Mouse (Mus musculus): Measurements from ENCODE around the gene Pwwp2b. TPM values are rescaled to one million over a fixed set of nuclear protein-coding genes. Genes with fewer than 3 reads are reported as not detected.

The Pwwp2b gene
- polyA plus RNA-seq, 1 experiment, result 4.5 TPM

- TF ChIP-seq CTCF (IDR thresholded peaks at IDR 0.05; ENCODE audit: borderline replicate concordance, extremely low read depth, insufficient read depth, insufficient read length) (no peak), POLR2A (IDR thresholded peaks at IDR 0.05; ENCODE audit: borderline replicate concordance, extremely low read depth, insufficient read depth, insufficient read length, poor library complexity, severe bottlenecking) (no peak)
- no peak for DNase-seq (ENCODE audit: low read depth)
Observed at GRCm38 (mm10) chr7:139215516-139215915, 32.8 kb upstream of the Pwwp2b start.

- TF ChIP-seq POLR2A (IDR thresholded peaks at IDR 0.05; ENCODE audit: borderline replicate concordance, extremely low read depth, insufficient read depth, insufficient read length, poor library complexity, severe bottlenecking), result no peak
- TF ChIP-seq CTCF (IDR thresholded peaks at IDR 0.05; ENCODE audit: borderline replicate concordance, extremely low read depth, insufficient read depth, insufficient read length), result no peak
- no peak for DNase-seq (ENCODE audit: low read depth)
Observed at GRCm38 (mm10) chr7:139215946-139216345, 32.3 kb upstream of the Pwwp2b start.

- no peak for DNase-seq (ENCODE audit: low read depth)
- TF ChIP-seq CTCF (IDR thresholded peaks at IDR 0.05; ENCODE audit: borderline replicate concordance, extremely low read depth, insufficient read depth, insufficient read length) (no peak), POLR2A (IDR thresholded peaks at IDR 0.05; ENCODE audit: borderline replicate concordance, extremely low read depth, insufficient read depth, insufficient read length, poor library complexity, severe bottlenecking) (no peak)
Observed at GRCm38 (mm10) chr7:139216464-139216863, 31.8 kb upstream of the Pwwp2b start.

GRCm38 (mm10) chr7:139217046-139217445 lies 31.2 kb upstream of the Pwwp2b start:
- DNase-seq (ENCODE audit: low read depth), result no peak

GRCm38 (mm10) chr7:139218641-139219415 lies 29.5 kb upstream of the Pwwp2b start:
- no peak for TF ChIP-seq CTCF (IDR thresholded peaks at IDR 0.05; ENCODE audit: borderline replicate concordance, extremely low read depth, insufficient read depth, insufficient read length)
- TF ChIP-seq POLR2A (IDR thresholded peaks at IDR 0.05; ENCODE audit: borderline replicate concordance, extremely low read depth, insufficient read depth, insufficient read length, poor library complexity, severe bottlenecking), result no peak
- no peak for DNase-seq (ENCODE audit: low read depth)

More at GRCm38 (mm10) chr7:139217046-139217445, 31.2 kb upstream of the Pwwp2b start:
- no peak for TF ChIP-seq POLR2A (IDR thresholded peaks at IDR 0.05; ENCODE audit: borderline replicate concordance, extremely low read depth, insufficient read depth, insufficient read length, poor library complexity, severe bottlenecking)
- no peak for TF ChIP-seq CTCF (IDR thresholded peaks at IDR 0.05; ENCODE audit: borderline replicate concordance, extremely low read depth, insufficient read depth, insufficient read length)

GRCm38 (mm10) chr7:139219486-139219885 lies 28.8 kb upstream of the Pwwp2b start:
- TF ChIP-seq POLR2A (IDR thresholded peaks at IDR 0.05; ENCODE audit: borderline replicate concordance, extremely low read depth, insufficient read depth, insufficient read length, poor library complexity, severe bottlenecking) (no peak), CTCF (IDR thresholded peaks at IDR 0.05; ENCODE audit: borderline replicate concordance, extremely low read depth, insufficient read depth, insufficient read length) (no peak)
- DNase-seq (ENCODE audit: low read depth), result no peak

GRCm38 (mm10) chr7:139220303-139220702 lies 28.0 kb upstream of the Pwwp2b start:
- peak; percentile 20 for DNase-seq (ENCODE audit: low read depth)

GRCm38 (mm10) chr7:139221072-139221471 lies 27.2 kb upstream of the Pwwp2b start:
- TF ChIP-seq CTCF (IDR thresholded peaks at IDR 0.05; ENCODE audit: borderline replicate concordance, extremely low read depth, insufficient read depth, insufficient read length) (no peak), POLR2A (IDR thresholded peaks at IDR 0.05; ENCODE audit: borderline replicate concordance, extremely low read depth, insufficient read depth, insufficient read length, poor library complexity, severe bottlenecking) (no peak)
- DNase-seq (ENCODE audit: low read depth), result no peak

More at GRCm38 (mm10) chr7:139220303-139220702, 28.0 kb upstream of the Pwwp2b start:
- no peak for TF ChIP-seq CTCF (IDR thresholded peaks at IDR 0.05; ENCODE audit: borderline replicate concordance, extremely low read depth, insufficient read depth, insufficient read length)
- no peak for TF ChIP-seq POLR2A (IDR thresholded peaks at IDR 0.05; ENCODE audit: borderline replicate concordance, extremely low read depth, insufficient read depth, insufficient read length, poor library complexity, severe bottlenecking)

- no peak for TF ChIP-seq POLR2A (IDR thresholded peaks at IDR 0.05; ENCODE audit: borderline replicate concordance, extremely low read depth, insufficient read depth, insufficient read length, poor library complexity, severe bottlenecking)
- TF ChIP-seq CTCF (IDR thresholded peaks at IDR 0.05; ENCODE audit: borderline replicate concordance, extremely low read depth, insufficient read depth, insufficient read length), result no peak
- no peak for DNase-seq (ENCODE audit: low read depth)
Observed at GRCm38 (mm10) chr7:139221856-139222255, 26.4 kb upstream of the Pwwp2b start.

GRCm38 (mm10) chr7:139222341-139222740 lies 25.9 kb upstream of the Pwwp2b start:
- TF ChIP-seq CTCF (IDR thresholded peaks at IDR 0.05; ENCODE audit: borderline replicate concordance, extremely low read depth, insufficient read depth, insufficient read length) (no peak), POLR2A (IDR thresholded peaks at IDR 0.05; ENCODE audit: borderline replicate concordance, extremely low read depth, insufficient read depth, insufficient read length, poor library complexity, severe bottlenecking) (no peak)

GRCm38 (mm10) chr7:139224070-139224469 lies 24.2 kb upstream of the Pwwp2b start:
- no peak for DNase-seq (ENCODE audit: low read depth)
- TF ChIP-seq POLR2A (IDR thresholded peaks at IDR 0.05; ENCODE audit: borderline replicate concordance, extremely low read depth, insufficient read depth, insufficient read length, poor library complexity, severe bottlenecking), result no peak

More at GRCm38 (mm10) chr7:139222341-139222740, 25.9 kb upstream of the Pwwp2b start:
- no peak for DNase-seq (ENCODE audit: low read depth)

GRCm38 (mm10) chr7:139224725-139225124 lies 23.6 kb upstream of the Pwwp2b start:
- TF ChIP-seq CTCF (IDR thresholded peaks at IDR 0.05; ENCODE audit: borderline replicate concordance, extremely low read depth, insufficient read depth, insufficient read length) (no peak), POLR2A (IDR thresholded peaks at IDR 0.05; ENCODE audit: borderline replicate concordance, extremely low read depth, insufficient read depth, insufficient read length, poor library complexity, severe bottlenecking) (no peak)
- no peak for DNase-seq (ENCODE audit: low read depth)
